Mouse (Mus musculus): ENCODE data around the gene Oard1. TPM values are rescaled to one million over a fixed set of nuclear protein-coding genes. Genes with fewer than 3 reads are reported as not detected.

The Oard1 gene
- polyA plus RNA-seq, 1 experiment from 2014 or later: 91.8 TPM

- no peaks in the 10 kb centered on the region for H3K27me3 ChIP-seq (ENCODE audit: control insufficient read depth, insufficient read depth, low read length)
- ATAC-seq (replicated peaks; ENCODE audit: low FRiP score) (no peak), DNase-seq (ENCODE audit: low spot score) (no peak)
- H3K36me3 ChIP-seq (ENCODE audit: control insufficient read depth, insufficient read depth, low read length): no peaks in the 10 kb centered on the region
- H3K4me2 ChIP-seq (ENCODE audit: low read depth, low read length, severe bottlenecking): no peak overlapping the region
- peaks cover 7% of the 10 kb centered on the region; the same call in 1 of the 2 replicates for H3K4me1 ChIP-seq (replicated peaks; ENCODE audit: control insufficient read depth, insufficient read depth, low read length)
- no peak overlapping the region for H3K9ac ChIP-seq (ENCODE audit: low read length)
- no peak overlapping the region for H3K27ac ChIP-seq (ENCODE audit: low read depth, low read length)
- WGBS: 79% methylated on average over 5 of the region's 5 CpGs
- no peaks in the 10 kb centered on the region for H3K9me3 ChIP-seq (ENCODE audit: control insufficient read depth, low read length)
- H3K4me3 ChIP-seq (ENCODE audit: low read depth, low read length): no peak overlapping the region
Measured at GRCm38 (mm10) chr17:48434479-48434878, 24.7 kb downstream of the Oard1 start.

GRCm38 (mm10) chr17:48436487-48436886 is 26.7 kb downstream of the Oard1 start:
- 84% methylated on average over 1 of the region's 1 CpGs for WGBS
- no peak overlapping the region for H3K4me3 ChIP-seq (ENCODE audit: low read depth, low read length)
- no peak overlapping the region for H3K9ac ChIP-seq (ENCODE audit: low read length)
- no peak overlapping the region for H3K4me2 ChIP-seq (ENCODE audit: low read depth, low read length, severe bottlenecking)
- no peaks in the 10 kb centered on the region for H3K27me3 ChIP-seq (ENCODE audit: control insufficient read depth, insufficient read depth, low read length)
- H3K4me1 ChIP-seq (replicated peaks; ENCODE audit: control insufficient read depth, insufficient read depth, low read length): peaks cover 7% of the 10 kb centered on the region; the same call in 1 of the 2 replicates
- H3K27ac ChIP-seq (ENCODE audit: low read depth, low read length): no peak overlapping the region
- no peaks in the 10 kb centered on the region for H3K9me3 ChIP-seq (ENCODE audit: control insufficient read depth, low read length)
- H3K36me3 ChIP-seq (ENCODE audit: control insufficient read depth, insufficient read depth, low read length): no peaks in the 10 kb centered on the region
- ATAC-seq (replicated peaks; ENCODE audit: low FRiP score): no peak
- DNase-seq (ENCODE audit: low spot score): no peak

DNA sequence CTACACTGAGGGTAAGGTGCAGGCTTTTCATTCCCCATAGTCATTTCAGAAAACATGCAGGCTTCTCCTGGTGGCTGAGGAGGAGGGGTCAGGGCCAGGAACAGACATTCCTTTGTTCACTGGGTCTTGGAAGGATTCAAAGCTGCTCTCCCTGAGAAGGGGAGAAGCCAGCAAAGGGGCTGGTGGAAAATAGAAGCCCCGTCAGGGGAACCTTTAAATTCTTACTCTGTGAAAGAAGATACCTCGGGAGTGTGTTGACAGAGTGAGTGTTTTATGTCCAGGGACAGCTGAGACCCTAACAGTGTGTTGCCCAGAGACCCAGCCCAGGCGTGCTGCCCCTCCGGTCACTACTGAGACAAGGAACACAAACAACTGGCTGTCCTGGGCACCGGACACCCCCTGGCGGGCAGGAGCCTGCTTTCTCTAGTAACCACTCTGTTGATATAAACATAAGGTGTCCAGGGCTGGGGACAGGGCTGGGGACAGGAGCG is 27.7 kb downstream of the Oard1 start:
- Histone ChIP-seq H3K4me1 (replicated peaks; ENCODE audit: control insufficient read depth, insufficient read depth, low read length) (peaks cover 7% of the 10 kb centered on the region; the same call in 1 of the 2 replicates), H3K9ac (ENCODE audit: low read length) (peak overlapping the region; percentile 44), H3K9me3 (ENCODE audit: control insufficient read depth, low read length) (no peaks in the 10 kb centered on the region), H3K27ac (ENCODE audit: low read depth, low read length) (peak overlapping the region; percentile 62), H3K36me3 (ENCODE audit: control insufficient read depth, insufficient read depth, low read length) (no peaks in the 10 kb centered on the region), H3K27me3 (ENCODE audit: control insufficient read depth, insufficient read depth, low read length) (no peaks in the 10 kb centered on the region), H3K4me3 (ENCODE audit: low read depth, low read length) (no peak overlapping the region), H3K4me2 (ENCODE audit: low read depth, low read length, severe bottlenecking) (no peak overlapping the region)
- WGBS: 29% methylated on average over 7 of the region's 7 CpGs
- ATAC-seq (replicated peaks; ENCODE audit: low FRiP score) (peak; percentile 53; the same call in 1 of the 2 replicates), DNase-seq (ENCODE audit: low spot score) (no peak)

- H3K27ac ChIP-seq (ENCODE audit: low read depth, low read length): no peak overlapping the region
- no peak overlapping the region for H3K9ac ChIP-seq (ENCODE audit: low read length)
- ATAC-seq (replicated peaks; ENCODE audit: low FRiP score) (no peak), DNase-seq (ENCODE audit: low spot score) (no peak)
- H3K9me3 ChIP-seq (ENCODE audit: control insufficient read depth, low read length): no peaks in the 10 kb centered on the region
- H3K27me3 ChIP-seq (ENCODE audit: control insufficient read depth, insufficient read depth, low read length): no peaks in the 10 kb centered on the region
- H3K4me2 ChIP-seq (ENCODE audit: low read depth, low read length, severe bottlenecking): no peak overlapping the region
- H3K4me1 ChIP-seq (replicated peaks; ENCODE audit: control insufficient read depth, insufficient read depth, low read length): no peaks in the 10 kb centered on the region
- H3K36me3 ChIP-seq (ENCODE audit: control insufficient read depth, insufficient read depth, low read length): no peaks in the 10 kb centered on the region
- WGBS: 79% methylated on average over 7 of the region's 7 CpGs
- no peak overlapping the region for H3K4me3 ChIP-seq (ENCODE audit: low read depth, low read length)
Measured at GRCm38 (mm10) chr17:48442745-48443457, 33.1 kb downstream of the Oard1 start.

- no peak for DNase-seq (ENCODE audit: low spot score)
- no peak for ATAC-seq (replicated peaks; ENCODE audit: low FRiP score)
- WGBS: 51% methylated on average over 16 of the region's 16 CpGs
- Histone ChIP-seq H3K4me3 (ENCODE audit: low read depth, low read length) (no peak overlapping the region), H3K27me3 (ENCODE audit: control insufficient read depth, insufficient read depth, low read length) (no peaks in the 10 kb centered on the region), H3K4me2 (ENCODE audit: low read depth, low read length, severe bottlenecking) (no peak overlapping the region), H3K36me3 (ENCODE audit: control insufficient read depth, insufficient read depth, low read length) (no peaks in the 10 kb centered on the region), H3K9ac (ENCODE audit: low read length) (no peak overlapping the region), H3K27ac (ENCODE audit: low read depth, low read length) (no peak overlapping the region), H3K4me1 (replicated peaks; ENCODE audit: control insufficient read depth, insufficient read depth, low read length) (no peaks in the 10 kb centered on the region), H3K9me3 (ENCODE audit: control insufficient read depth, low read length) (no peaks in the 10 kb centered on the region)
Measured at GRCm38 (mm10) chr17:48443542-48444145, 33.8 kb downstream of the Oard1 start.

DNA sequence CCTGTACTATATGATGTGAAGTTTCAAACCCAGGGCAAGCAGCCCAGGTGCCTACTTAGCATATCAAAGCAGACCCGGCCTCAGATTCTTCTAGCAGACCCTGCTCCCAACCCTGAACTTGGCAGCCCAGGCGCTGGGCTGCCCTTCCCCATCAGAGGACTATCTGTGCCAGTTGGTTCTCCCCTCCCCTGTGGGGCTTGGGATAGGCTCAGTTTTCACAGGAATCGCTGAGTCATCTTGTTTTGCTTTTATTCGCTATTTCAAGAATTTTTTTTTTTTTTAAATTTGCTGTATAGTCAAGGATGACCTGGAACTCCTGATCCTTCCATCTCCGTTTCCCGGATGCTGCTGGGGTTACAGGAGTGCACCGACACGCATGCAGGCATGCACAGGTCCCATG is 37.9 kb downstream of the Oard1 start:
- ATAC-seq (replicated peaks; ENCODE audit: low FRiP score): no peak
- H3K36me3 ChIP-seq (ENCODE audit: control insufficient read depth, insufficient read depth, low read length): no peaks in the 10 kb centered on the region
- 84% methylated on average over 8 of the region's 8 CpGs for WGBS

GRCm38 (mm10) chr17:48450666-48451352 is 41.0 kb downstream of the Oard1 start:
- H3K9ac ChIP-seq (ENCODE audit: low read length): no peak overlapping the region
- H3K4me2 ChIP-seq (ENCODE audit: low read depth, low read length, severe bottlenecking): no peak overlapping the region
- no peaks in the 10 kb centered on the region for H3K36me3 ChIP-seq (ENCODE audit: control insufficient read depth, insufficient read depth, low read length)
- no peaks in the 10 kb centered on the region for H3K9me3 ChIP-seq (ENCODE audit: control insufficient read depth, low read length)
- H3K4me3 ChIP-seq (ENCODE audit: low read depth, low read length): no peak overlapping the region
- WGBS: 86% methylated on average over 13 of the region's 13 CpGs
- H3K4me1 ChIP-seq (replicated peaks; ENCODE audit: control insufficient read depth, insufficient read depth, low read length): no peaks in the 10 kb centered on the region
- no peaks in the 10 kb centered on the region for H3K27me3 ChIP-seq (ENCODE audit: control insufficient read depth, insufficient read depth, low read length)
- ATAC-seq (replicated peaks; ENCODE audit: low FRiP score) (no peak), DNase-seq (ENCODE audit: low spot score) (no peak)
- no peak overlapping the region for H3K27ac ChIP-seq (ENCODE audit: low read depth, low read length)

More for the DNA sequence above, 37.9 kb downstream of the Oard1 start:
- no peak overlapping the region for H3K4me3 ChIP-seq (ENCODE audit: low read depth, low read length)
- H3K4me1 ChIP-seq (replicated peaks; ENCODE audit: control insufficient read depth, insufficient read depth, low read length): no peaks in the 10 kb centered on the region
- no peak for DNase-seq (ENCODE audit: low spot score)
- no peak overlapping the region for H3K27ac ChIP-seq (ENCODE audit: low read depth, low read length)
- no peaks in the 10 kb centered on the region for H3K9me3 ChIP-seq (ENCODE audit: control insufficient read depth, low read length)
- H3K27me3 ChIP-seq (ENCODE audit: control insufficient read depth, insufficient read depth, low read length): no peaks in the 10 kb centered on the region
- no peak overlapping the region for H3K9ac ChIP-seq (ENCODE audit: low read length)
- H3K4me2 ChIP-seq (ENCODE audit: low read depth, low read length, severe bottlenecking): no peak overlapping the region

DNA sequence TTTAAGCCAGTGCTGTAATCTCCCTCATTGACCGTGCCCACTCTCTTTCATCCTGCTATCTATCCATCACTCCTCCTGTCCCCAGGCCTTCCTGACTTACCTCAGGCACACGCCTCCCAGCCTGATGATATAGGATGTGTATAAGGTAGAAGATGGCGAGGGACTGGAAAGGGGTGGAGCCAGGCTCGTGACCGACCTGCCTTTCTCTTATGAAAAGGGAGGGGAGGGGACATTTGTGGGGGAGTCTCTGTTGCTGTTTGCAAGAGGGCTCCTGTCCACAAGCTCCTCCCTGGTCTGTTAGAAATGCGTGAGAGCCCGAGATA is 41.5 kb downstream of the Oard1 start, which contains the start of gene Tspo2:
Tspo2 (minus strand) TSS at position 170 of the 323 bp plus-strand sequence.
- no peaks in the 10 kb centered on the region for H3K27me3 ChIP-seq (ENCODE audit: control insufficient read depth, insufficient read depth, low read length)
- WGBS: 80% methylated on average over 7 of the region's 7 CpGs
- no peak for DNase-seq (ENCODE audit: low spot score)
- no peak within 1 kb of the TSS for H3K9ac ChIP-seq (ENCODE audit: low read length)
- H3K4me2 ChIP-seq (ENCODE audit: low read depth, low read length, severe bottlenecking): no peak within 1 kb of the TSS
- H3K4me1 ChIP-seq (replicated peaks; ENCODE audit: control insufficient read depth, insufficient read depth, low read length): no peaks in the 10 kb centered on the region
- no peaks in the 10 kb centered on the region for H3K9me3 ChIP-seq (ENCODE audit: control insufficient read depth, low read length)
- no peak for ATAC-seq (replicated peaks; ENCODE audit: low FRiP score)
- H3K36me3 ChIP-seq (ENCODE audit: control insufficient read depth, insufficient read depth, low read length): no peaks in the 10 kb centered on the region
- no peak within 1 kb of the TSS for H3K27ac ChIP-seq (ENCODE audit: low read depth, low read length)
- no peak within 1 kb of the TSS for H3K4me3 ChIP-seq (ENCODE audit: low read depth, low read length)

Measured in forebrain, embryonic 11.5 days (tissue).